Mouse (Mus musculus) stomach, postnatal 0 days (tissue): ENCODE results near the gene Slx1b.

Experiments used
- CTCF ChIP-seq: IDR thresholded peaks from 2 replicates; pipeline ENCODE4 v1.5.1; 2016; ENCODE audit warnings: antibody characterized with exemption, low read depth, mild to moderate bottlenecking, moderate library complexity
- EP300 ChIP-seq: optimal IDR thresholded peaks from 2 replicates; pipeline ENCODE3; 2016; ENCODE audit warnings: antibody characterized with exemption

GRCm38 (mm10) chr7:126693781-126694180, 1.8 kb downstream of the Slx1b start:
- TF ChIP-seq CTCF (no peak), EP300 (no peak)
